Mouse (Mus musculus): ENCODE results near the gene Spast.
"Not testable (repeated sequence)": the region's sequence is repeated elsewhere in the genome, so short reads cannot be mapped to it uniquely, and the experiment has no call there.

Gene Spast

GRCm38 (mm10) chr17:74327195-74327594 is 11.6 kb upstream of the Spast start:
- not testable (repeated sequence) for ATAC-seq (ENCODE audit: low TSS enrichment)

GRCm38 (mm10) chr17:74328146-74328545 is 10.6 kb upstream of the Spast start:
- not testable (repeated sequence) for ATAC-seq (ENCODE audit: low TSS enrichment)

- ATAC-seq (ENCODE audit: low TSS enrichment) = no peak
These were observed 7.6 kb upstream of the Spast start for GRCm38 (mm10) chr17:74331049-74331676.

- ATAC-seq (ENCODE audit: low TSS enrichment) = peak; percentile 93
These were observed 409 bp upstream of the Spast start for GRCm38 (mm10) chr17:74338225-74338931.

GRCm38 (mm10) chr17:74341151-74341550 is 2.4 kb downstream of the Spast start:
- no peak for ATAC-seq (ENCODE audit: low TSS enrichment)

- no peak for ATAC-seq (ENCODE audit: low TSS enrichment)
These were observed 24.8 kb downstream of the Spast start for GRCm38 (mm10) chr17:74363592-74363991.

GRCm38 (mm10) chr17:74376916-74377315 is 38.1 kb downstream of the Spast start:
- no peak for ATAC-seq (ENCODE audit: low TSS enrichment)

GRCm38 (mm10) chr17:74386657-74387056 is 47.9 kb downstream of the Spast start:
- no peak for ATAC-seq (ENCODE audit: low TSS enrichment)

- ATAC-seq (ENCODE audit: low TSS enrichment) = no peak
These were observed 51.1 kb downstream of the Spast start for GRCm38 (mm10) chr17:74389847-74390246.

- ATAC-seq (ENCODE audit: low TSS enrichment) = no peak
These were observed 55.6 kb downstream of the Spast start for GRCm38 (mm10) chr17:74394381-74394780.

GRCm38 (mm10) chr17:74394855-74395254 is 56.1 kb downstream of the Spast start:
- peak; percentile 20 for ATAC-seq (ENCODE audit: low TSS enrichment)

GRCm38 (mm10) chr17:74395383-74396065 is 56.7 kb downstream of the Spast start, which contains the start of gene Slc30a6:
TSS of gene Slc30a6 (plus strand) at chr17:74395608.
- ATAC-seq (ENCODE audit: low TSS enrichment) = peak; percentile 98

GRCm38 (mm10) chr17:74396766-74397165 is 58.0 kb downstream of the Spast start:
- ATAC-seq (ENCODE audit: low TSS enrichment) = no peak

GRCm38 (mm10) chr17:74397173-74397572 is 58.4 kb downstream of the Spast start:
- no peak for ATAC-seq (ENCODE audit: low TSS enrichment)

- ATAC-seq (ENCODE audit: low TSS enrichment) = no peak
These were observed 63.9 kb downstream of the Spast start for GRCm38 (mm10) chr17:74402486-74403222.

- ATAC-seq (ENCODE audit: low TSS enrichment) = no peak
These were observed 67.7 kb downstream of the Spast start for GRCm38 (mm10) chr17:74406487-74406886.

GRCm38 (mm10) chr17:74409722-74410121 is 70.9 kb downstream of the Spast start:
- no peak for ATAC-seq (ENCODE audit: low TSS enrichment)

- ATAC-seq (ENCODE audit: low TSS enrichment) = no peak
These were observed 74.5 kb downstream of the Spast start for GRCm38 (mm10) chr17:74413324-74413723.

GRCm38 (mm10) chr17:74414671-74415070 is 75.9 kb downstream of the Spast start:
- no peak for ATAC-seq (ENCODE audit: low TSS enrichment)

- ATAC-seq (ENCODE audit: low TSS enrichment) = peak; percentile 90
These were observed 78.1 kb downstream of the Spast start for GRCm38 (mm10) chr17:74416841-74417360.

- no peak for ATAC-seq (ENCODE audit: low TSS enrichment)
These were observed 79.4 kb downstream of the Spast start for GRCm38 (mm10) chr17:74418171-74418570.

GRCm38 (mm10) chr17:74420656-74421055 is 81.9 kb downstream of the Spast start:
- no peak for ATAC-seq (ENCODE audit: low TSS enrichment)
